Mouse (Mus musculus) midbrain, embryonic 12.5 days (tissue): ENCODE data around the gene Arhgef3. TPM values are rescaled to one million over a fixed set of nuclear protein-coding genes. Genes with fewer than 3 reads are reported as not detected.
"Not testable (repeated sequence)": the region's sequence is repeated elsewhere in the genome, so short reads cannot be mapped to it uniquely, and the experiment has no call there.

Experiments
- ATAC-seq: fragments of 200-750 bp; cut with Nextera tagmentation; 2 replicates; pipeline ENCODE4 v1.8.0; 2017; ENCODE audit warnings: low read depth, moderate TSS enrichment, moderate library complexity; ENCODE audit not compliant: low FRiP score
- H3K27ac ChIP-seq: fragments of 300-500 bp; sonication (generic); replicated peaks from 2 replicates; pipeline ENCODE4 v1.5.1; 2016; ENCODE audit warnings: mild to moderate bottlenecking
- H3K27me3 ChIP-seq: fragments of 300-500 bp; sonication (generic); 2 replicates; pipeline ENCODE4 v1.6.1; 2016; ENCODE audit warnings: mild to moderate bottlenecking
- H3K36me3 ChIP-seq: fragments of 300-500 bp; sonication (generic); 2 replicates; pipeline ENCODE4 v1.6.1; 2016
- H3K4me1 ChIP-seq: fragments of 300-500 bp; sonication (generic); 2 replicates; pipeline ENCODE4 v1.6.1; 2016
- H3K4me2 ChIP-seq: fragments of 300-500 bp; sonication (generic); replicated peaks from 2 replicates; pipeline ENCODE4 v1.6.1; 2016; ENCODE audit warnings: mild to moderate bottlenecking, moderate library complexity
- H3K4me3 ChIP-seq: fragments of 300-500 bp; sonication (generic); 2 replicates; pipeline ENCODE4 v1.5.1; 2016; ENCODE audit warnings: mild to moderate bottlenecking
- H3K9ac ChIP-seq: fragments of 300-500 bp; sonication (generic); replicated peaks from 2 replicates; pipeline ENCODE4 v1.6.1; 2016; ENCODE audit warnings: mild to moderate bottlenecking, moderate library complexity
- H3K9me3 ChIP-seq: fragments of 300-500 bp; sonication (generic); 2 replicates; pipeline ENCODE4 v1.6.1; 2016; ENCODE audit warnings: mild to moderate bottlenecking
- WGBS: fragments of 180-500 bp; shearing (Covaris S2); methylation state at CpG from one replicate; pipeline ENCODE4 v1.1.7; 2016; 5-methylcytosine and 5-hydroxymethylcytosine counted together
- polyA plus RNA-seq: library from polyadenylated mRNA; unstranded; fragments of >200 nt; fragmentation: Nextera tagmentation; extraction: Ambion mirVana; gene quantifications from 2 replicates; pipeline ENCODE4 v1.2.1, GENCODE M21; 2016

Arhgef3 gene
- polyA plus RNA-seq, 1 experiment from 2014 or later, result 2.2 TPM

GRCm38 (mm10) chr14:27242769-27243168, 128.1 kb downstream of the Arhgef3 start:
- no peak for ATAC-seq
- no peak overlapping the region for H3K9ac ChIP-seq
- WGBS, result 87% methylated on average over 2 of the region's 2 CpGs
- no peak overlapping the region for H3K27ac ChIP-seq
- no peaks in the 10 kb centered on the region for H3K9me3 ChIP-seq
- no peaks in the 10 kb centered on the region for H3K27me3 ChIP-seq
- no peak overlapping the region for H3K4me3 ChIP-seq
- no peaks in the 10 kb centered on the region; the same call in 1 of the 2 replicates for H3K4me1 ChIP-seq
- H3K4me2 ChIP-seq, result no peak overlapping the region
- no peaks in the 10 kb centered on the region for H3K36me3 ChIP-seq

GRCm38 (mm10) chr14:27243585-27243984, 128.9 kb downstream of the Arhgef3 start:
- H3K9me3 ChIP-seq, result no peaks in the 10 kb centered on the region
- H3K4me2 ChIP-seq, result no peak overlapping the region
- no peak overlapping the region for H3K4me3 ChIP-seq
- no peaks in the 10 kb centered on the region for H3K27me3 ChIP-seq
- no peaks in the 10 kb centered on the region for H3K36me3 ChIP-seq
- no peak overlapping the region for H3K9ac ChIP-seq
- no peaks in the 10 kb centered on the region for H3K4me1 ChIP-seq
- ATAC-seq, result no peak
- no peak overlapping the region for H3K27ac ChIP-seq
- WGBS, result 87% methylated on average over 5 of the region's 5 CpGs

GRCm38 (mm10) chr14:27244898-27245297, 130.2 kb downstream of the Arhgef3 start:
- Histone ChIP-seq H3K9me3 (no peaks in the 10 kb centered on the region), H3K36me3 (no peaks in the 10 kb centered on the region), H3K4me2 (no peak overlapping the region), H3K4me1 (no peaks in the 10 kb centered on the region), H3K9ac (no peak overlapping the region), H3K27ac (no peak overlapping the region), H3K4me3 (no peak overlapping the region), H3K27me3 (no peaks in the 10 kb centered on the region)
- ATAC-seq, result no peak
- WGBS, result 78% methylated on average over 3 of the region's 3 CpGs

GRCm38 (mm10) chr14:27246424-27246823, 131.7 kb downstream of the Arhgef3 start:
- no peaks in the 10 kb centered on the region for H3K9me3 ChIP-seq
- no peaks in the 10 kb centered on the region for H3K36me3 ChIP-seq
- ATAC-seq, result no peak
- H3K27ac ChIP-seq, result no peak overlapping the region
- WGBS, result 84% methylated on average over 5 of the region's 5 CpGs
- no peaks in the 10 kb centered on the region for H3K4me1 ChIP-seq
- H3K27me3 ChIP-seq, result no peaks in the 10 kb centered on the region
- H3K4me3 ChIP-seq, result no peak overlapping the region
- H3K4me2 ChIP-seq, result no peak overlapping the region
- no peak overlapping the region for H3K9ac ChIP-seq

DNA sequence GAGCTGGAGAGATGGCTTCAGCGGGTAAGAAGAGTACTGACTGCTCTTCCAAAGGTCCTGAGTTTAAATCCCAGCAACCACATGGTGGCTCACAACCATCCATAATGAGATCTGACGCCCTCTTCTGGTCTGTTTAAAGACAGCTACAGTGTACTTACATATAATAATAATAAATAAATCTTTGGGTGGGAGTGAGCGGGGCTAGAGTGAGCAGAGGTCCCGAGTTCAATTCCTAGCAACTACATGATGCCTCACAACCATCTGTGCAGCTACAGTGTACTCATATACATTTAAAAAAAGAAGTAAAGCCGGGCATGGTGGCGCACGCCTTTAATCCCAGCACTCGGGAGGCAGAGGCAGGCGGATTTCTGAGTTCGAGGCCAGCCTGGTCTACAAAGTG, 132.2 kb downstream of the Arhgef3 start:
- H3K4me2 ChIP-seq, H3K9me3 ChIP-seq, H3K36me3 ChIP-seq: not testable (repeated sequence)

GRCm38 (mm10) chr14:27249121-27249520, 134.4 kb downstream of the Arhgef3 start:
- no peaks in the 10 kb centered on the region for H3K36me3 ChIP-seq
- WGBS, result 94% methylated on average over 1 of the region's 1 CpGs
- ATAC-seq, result no peak
- no peaks in the 10 kb centered on the region for H3K9me3 ChIP-seq
- H3K27ac ChIP-seq, result no peak overlapping the region
- H3K4me2 ChIP-seq, result no peak overlapping the region
- H3K9ac ChIP-seq, result no peak overlapping the region
- no peaks in the 10 kb centered on the region for H3K27me3 ChIP-seq
- no peaks in the 10 kb centered on the region for H3K4me1 ChIP-seq
- H3K4me3 ChIP-seq, result no peak overlapping the region

More for the DNA sequence above, 132.2 kb downstream of the Arhgef3 start:
- not testable (repeated sequence) for H3K4me3 ChIP-seq, H3K9ac ChIP-seq, H3K27me3 ChIP-seq, ATAC-seq, H3K27ac ChIP-seq, H3K4me1 ChIP-seq
- WGBS, result 93% methylated on average over 10 of the region's 10 CpGs

- Histone ChIP-seq H3K4me3 (no peak overlapping the region), H3K4me1 (no peaks in the 10 kb centered on the region), H3K9me3 (no peaks in the 10 kb centered on the region), H3K4me2 (no peak overlapping the region), H3K36me3 (no peaks in the 10 kb centered on the region), H3K27ac (no peak overlapping the region), H3K9ac (no peak overlapping the region), H3K27me3 (no peaks in the 10 kb centered on the region)
- 90% methylated on average over 7 of the region's 7 CpGs for WGBS
- no peak for ATAC-seq
Measured at GRCm38 (mm10) chr14:27250281-27250789, 135.6 kb downstream of the Arhgef3 start.

- WGBS, result 91% methylated on average over 5 of the region's 5 CpGs
Measured at GRCm38 (mm10) chr14:27253391-27253790, 138.7 kb downstream of the Arhgef3 start.

DNA sequence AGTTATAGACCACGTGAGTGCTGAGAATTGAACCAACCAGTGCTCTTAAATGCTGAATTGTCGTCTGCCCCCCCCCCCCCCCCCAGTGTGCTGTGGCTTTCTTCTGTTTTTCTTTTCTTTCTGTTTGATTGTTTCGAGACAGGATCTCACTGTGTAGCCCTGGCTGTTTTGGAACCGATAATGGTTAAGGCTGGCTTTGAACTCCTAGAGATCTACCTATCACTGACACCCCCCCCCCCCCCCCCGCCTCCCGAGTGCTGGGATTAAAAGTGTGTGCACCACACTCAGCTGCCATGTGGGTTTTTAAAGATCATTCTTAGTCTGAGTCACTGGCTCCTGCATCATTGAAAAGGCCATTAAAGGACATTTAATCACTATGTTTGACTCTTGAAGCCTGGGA, 147.7 kb downstream of the Arhgef3 start:
- ATAC-seq, result no peak
- no peaks in the 10 kb centered on the region for H3K4me1 ChIP-seq
- 52% methylated on average over 5 of the region's 6 CpGs for WGBS
- H3K27me3 ChIP-seq, result no peaks in the 10 kb centered on the region
- H3K9me3 ChIP-seq, result no peaks in the 10 kb centered on the region
- no peak overlapping the region for H3K27ac ChIP-seq
- no peaks in the 10 kb centered on the region for H3K36me3 ChIP-seq
- H3K4me3 ChIP-seq, result no peak overlapping the region
- no peak overlapping the region for H3K4me2 ChIP-seq
- H3K9ac ChIP-seq, result no peak overlapping the region

More at GRCm38 (mm10) chr14:27253391-27253790, 138.7 kb downstream of the Arhgef3 start:
- Histone ChIP-seq H3K9ac (no peak overlapping the region), H3K27ac (no peak overlapping the region), H3K4me2 (no peak overlapping the region), H3K9me3 (no peaks in the 10 kb centered on the region), H3K27me3 (no peaks in the 10 kb centered on the region), H3K4me1 (no peaks in the 10 kb centered on the region), H3K4me3 (no peak overlapping the region), H3K36me3 (no peaks in the 10 kb centered on the region)
- ATAC-seq, result no peak

GRCm38 (mm10) chr14:27266601-27267000, 151.9 kb downstream of the Arhgef3 start:
- 42% methylated on average over 1 of the region's 1 CpGs for WGBS
- Histone ChIP-seq H3K4me2 (no peak overlapping the region), H3K36me3 (no peaks in the 10 kb centered on the region), H3K9me3 (no peaks in the 10 kb centered on the region), H3K9ac (no peak overlapping the region), H3K4me1 (peaks cover 5% of the 10 kb centered on the region), H3K27ac (no peak overlapping the region), H3K4me3 (no peak overlapping the region), H3K27me3 (peaks cover 9% of the 10 kb centered on the region; the same call in 1 of the 2 replicates)
- ATAC-seq, result no peak

- no peak overlapping the region for H3K27ac ChIP-seq
- WGBS, result 70% methylated on average over 5 of the region's 5 CpGs
- H3K9ac ChIP-seq, result no peak overlapping the region
- no peaks in the 10 kb centered on the region for H3K36me3 ChIP-seq
- peaks cover 9% of the 10 kb centered on the region; the same call in 1 of the 2 replicates for H3K27me3 ChIP-seq
- no peak overlapping the region for H3K4me3 ChIP-seq
- H3K4me2 ChIP-seq, result no peak overlapping the region
- peaks cover 17% of the 10 kb centered on the region for H3K4me1 ChIP-seq
- no peak for ATAC-seq
- H3K9me3 ChIP-seq, result no peaks in the 10 kb centered on the region
Measured at GRCm38 (mm10) chr14:27268137-27268536, 153.4 kb downstream of the Arhgef3 start.

DNA sequence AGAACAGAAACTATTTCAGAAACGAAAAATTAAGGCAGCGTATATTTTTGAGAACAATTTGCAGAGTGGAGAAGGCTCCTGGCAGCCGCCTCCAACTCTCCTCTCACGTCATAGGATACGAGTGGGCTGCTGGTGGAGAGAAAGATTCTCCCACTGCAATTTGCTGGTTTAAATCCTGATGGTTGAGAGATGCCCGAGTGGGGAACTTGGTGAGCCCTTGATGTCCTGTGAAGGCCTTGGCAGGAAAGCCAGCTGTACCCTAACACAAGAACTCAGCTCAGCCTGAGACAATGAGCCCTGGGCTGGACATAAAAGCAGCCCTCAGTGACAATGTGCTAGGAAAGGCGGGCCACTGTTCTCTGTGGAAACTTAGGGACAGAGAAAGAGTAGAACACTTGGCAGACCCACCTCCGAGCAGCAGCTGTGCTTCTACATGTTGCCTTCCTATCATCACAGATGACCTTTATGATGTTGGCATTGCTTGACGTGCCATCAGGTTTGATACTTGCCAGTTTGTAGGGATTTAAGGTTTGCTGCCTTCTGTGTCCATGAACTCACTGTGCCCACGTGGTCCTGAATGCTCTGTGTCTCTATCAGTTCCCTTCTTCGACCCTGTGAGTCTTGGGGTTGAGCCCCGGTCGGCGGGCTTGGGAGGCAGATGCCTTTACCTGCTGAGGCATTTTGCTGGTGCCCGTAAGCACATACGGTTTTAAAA, 154.4 kb downstream of the Arhgef3 start:
- WGBS, result 89% methylated on average over 16 of the region's 16 CpGs
- no peak for ATAC-seq

More for the DNA sequence above, 154.4 kb downstream of the Arhgef3 start:
- no peak overlapping the region for H3K9ac ChIP-seq
- peaks cover 9% of the 10 kb centered on the region; the same call in 1 of the 2 replicates for H3K27me3 ChIP-seq
- peaks cover 17% of the 10 kb centered on the region for H3K4me1 ChIP-seq
- no peak overlapping the region for H3K4me2 ChIP-seq
- H3K9me3 ChIP-seq, result no peaks in the 10 kb centered on the region
- no peak overlapping the region for H3K27ac ChIP-seq
- no peak overlapping the region for H3K4me3 ChIP-seq
- H3K36me3 ChIP-seq, result no peaks in the 10 kb centered on the region
